Mouse (Mus musculus) stomach, embryonic 15.5 days (tissue): ENCODE results near the gene Igf2bp2. TPM values are rescaled to one million over a fixed set of nuclear protein-coding genes. Genes with fewer than 3 reads are reported as not detected.

Experiments
- ATAC-seq: fragments of 200-750 bp; cut with Nextera tagmentation; 2 replicates; pipeline ENCODE4 v1.8.0; 2017; ENCODE audit warnings: low read depth, moderate number of reproducible peaks, moderate TSS enrichment; ENCODE audit not compliant: insufficient read depth, low FRiP score
- H3K27ac ChIP-seq: fragments of 300-500 bp; sonication (generic); 2 replicates; pipeline ENCODE4 v1.5.1; 2015; ENCODE audit warnings: mild to moderate bottlenecking, inconsistent platforms
- H3K27me3 ChIP-seq: fragments of 300-500 bp; sonication (generic); replicated peaks from 2 replicates; pipeline ENCODE4 v1.6.1; 2015; ENCODE audit warnings: inconsistent platforms
- H3K36me3 ChIP-seq: fragments of 300-500 bp; sonication (generic); 2 replicates; pipeline ENCODE4 v1.6.1; 2015; ENCODE audit warnings: inconsistent platforms
- H3K4me1 ChIP-seq: fragments of 300-500 bp; sonication (generic); 2 replicates; pipeline ENCODE4 v1.6.1; 2015; ENCODE audit warnings: inconsistent platforms
- H3K4me2 ChIP-seq: fragments of 300-500 bp; sonication (generic); 2 replicates; pipeline ENCODE4 v1.6.1; 2015; ENCODE audit warnings: mild to moderate bottlenecking, inconsistent platforms
- H3K4me3 ChIP-seq: fragments of 300-500 bp; sonication (generic); replicated peaks from 2 replicates; pipeline ENCODE4 v1.5.1; 2015; ENCODE audit warnings: inconsistent platforms
- H3K9ac ChIP-seq: fragments of 300-500 bp; sonication (generic); 2 replicates; pipeline ENCODE4 v1.6.1; 2015; ENCODE audit warnings: inconsistent platforms
- H3K9me3 ChIP-seq: fragments of 300-500 bp; sonication (generic); 2 replicates; pipeline ENCODE4 v1.6.1; 2016; ENCODE audit warnings: inconsistent platforms
- WGBS: fragments of 180-500 bp; shearing (Covaris S2); methylation state at CpG from one replicate; pipeline ENCODE4 v1.1.7; 2015; 5-methylcytosine and 5-hydroxymethylcytosine counted together
- polyA plus RNA-seq: library from polyadenylated mRNA; unstranded; fragments of >200 nt; fragmentation: Nextera tagmentation; extraction: Ambion mirVana; gene quantifications from 2 replicates; pipeline ENCODE4 v1.2.1, GENCODE M21; 2015

The Igf2bp2 gene
- 101 and 115 TPM in 2 replicates for polyA plus RNA-seq

GRCm38 (mm10) chr16:22162512-22163455 is at the start of gene Igf2bp2:
Gene Igf2bp2 (minus strand): TSS chr16:22163299.
- Histone ChIP-seq H3K9ac (peak within 1 kb of the TSS; percentile 94), H3K27me3 (no peaks in the 10 kb centered on the region), H3K9me3 (no peaks in the 10 kb centered on the region), H3K4me1 (peaks cover 15% of the 10 kb centered on the region; the same call in 1 of the 2 replicates), H3K27ac (peak within 1 kb of the TSS; percentile 93), H3K4me2 (peak within 1 kb of the TSS; percentile 82), H3K4me3 (peak within 1 kb of the TSS; percentile 99), H3K36me3 (no peaks in the 10 kb centered on the region)
- 0% methylated on average over 95 of the region's 131 CpGs for WGBS
- ATAC-seq = peak; percentile 88

- H3K27me3 ChIP-seq = no peaks in the 10 kb centered on the region
- H3K4me2 ChIP-seq = no peak overlapping the region
- H3K36me3 ChIP-seq = no peaks in the 10 kb centered on the region
- no peak overlapping the region for H3K4me3 ChIP-seq
- H3K9ac ChIP-seq = no peak overlapping the region
- no peak overlapping the region for H3K27ac ChIP-seq
- no peaks in the 10 kb centered on the region for H3K9me3 ChIP-seq
- ATAC-seq = no peak
- H3K4me1 ChIP-seq = no peaks in the 10 kb centered on the region
- 86% methylated on average over 1 of the region's 1 CpGs for WGBS
Observed at GRCm38 (mm10) chr16:22203501-22203900, 40.4 kb upstream of the Igf2bp2 start.

GRCm38 (mm10) chr16:22201858-22202257 is 38.8 kb upstream of the Igf2bp2 start:
- Histone ChIP-seq H3K4me1 (no peaks in the 10 kb centered on the region), H3K4me2 (no peak overlapping the region), H3K9me3 (no peaks in the 10 kb centered on the region), H3K27ac (no peak overlapping the region), H3K27me3 (no peaks in the 10 kb centered on the region), H3K4me3 (no peak overlapping the region), H3K36me3 (no peaks in the 10 kb centered on the region), H3K9ac (no peak overlapping the region)
- no peak for ATAC-seq
- 47% methylated on average over 3 of the region's 3 CpGs for WGBS

GRCm38 (mm10) chr16:22200476-22200875 is 37.4 kb upstream of the Igf2bp2 start:
- no peaks in the 10 kb centered on the region for H3K9me3 ChIP-seq
- no peak overlapping the region for H3K4me2 ChIP-seq
- 67% methylated on average over 1 of the region's 1 CpGs for WGBS
- H3K27me3 ChIP-seq = no peaks in the 10 kb centered on the region
- no peaks in the 10 kb centered on the region for H3K4me1 ChIP-seq
- H3K36me3 ChIP-seq = no peaks in the 10 kb centered on the region
- no peak overlapping the region for H3K9ac ChIP-seq
- no peak overlapping the region for H3K27ac ChIP-seq
- no peak overlapping the region for H3K4me3 ChIP-seq
- no peak for ATAC-seq

GRCm38 (mm10) chr16:22187366-22187765 is 24.3 kb upstream of the Igf2bp2 start:
- no peaks in the 10 kb centered on the region for H3K4me1 ChIP-seq
- no peaks in the 10 kb centered on the region for H3K9me3 ChIP-seq
- H3K36me3 ChIP-seq = no peaks in the 10 kb centered on the region
- no peak overlapping the region for H3K4me2 ChIP-seq
- ATAC-seq = no peak
- no peak overlapping the region for H3K27ac ChIP-seq
- H3K4me3 ChIP-seq = no peak overlapping the region
- 78% methylated on average over 12 of the region's 12 CpGs for WGBS
- H3K9ac ChIP-seq = no peak overlapping the region
- H3K27me3 ChIP-seq = no peaks in the 10 kb centered on the region

- H3K9me3 ChIP-seq = no peaks in the 10 kb centered on the region
- H3K9ac ChIP-seq = no peak overlapping the region
- no peaks in the 10 kb centered on the region for H3K27me3 ChIP-seq
- H3K4me2 ChIP-seq = no peak overlapping the region
- no peaks in the 10 kb centered on the region for H3K36me3 ChIP-seq
- no peaks in the 10 kb centered on the region for H3K4me1 ChIP-seq
- no peak overlapping the region for H3K27ac ChIP-seq
- H3K4me3 ChIP-seq = no peak overlapping the region
- WGBS = 84% methylated on average over 3 of the region's 3 CpGs
- ATAC-seq = no peak
Observed at GRCm38 (mm10) chr16:22185411-22185810, 22.3 kb upstream of the Igf2bp2 start.

- no peaks in the 10 kb centered on the region for H3K36me3 ChIP-seq
- ATAC-seq = no peak
- no peak overlapping the region for H3K4me3 ChIP-seq
Observed at GRCm38 (mm10) chr16:22184113-22184512, 21.0 kb upstream of the Igf2bp2 start.

GRCm38 (mm10) chr16:22182286-22182685 is 19.2 kb upstream of the Igf2bp2 start:
- H3K9me3 ChIP-seq = no peaks in the 10 kb centered on the region
- no peak for ATAC-seq
- WGBS = 81% methylated on average over 4 of the region's 4 CpGs

More at GRCm38 (mm10) chr16:22184113-22184512, 21.0 kb upstream of the Igf2bp2 start:
- Histone ChIP-seq H3K9ac (no peak overlapping the region), H3K4me1 (no peaks in the 10 kb centered on the region), H3K4me2 (no peak overlapping the region), H3K27me3 (no peaks in the 10 kb centered on the region), H3K27ac (no peak overlapping the region), H3K9me3 (no peaks in the 10 kb centered on the region)
- 95% methylated on average over 5 of the region's 5 CpGs for WGBS

GRCm38 (mm10) chr16:22178793-22179192 is 15.7 kb upstream of the Igf2bp2 start:
- H3K9me3 ChIP-seq = no peaks in the 10 kb centered on the region
- 63% methylated on average over 3 of the region's 3 CpGs for whole genome bisulfite sequencing
- no peak overlapping the region for H3K9ac ChIP-seq
- no peak for ATAC-seq
- no peaks in the 10 kb centered on the region for H3K4me1 ChIP-seq
- no peaks in the 10 kb centered on the region for H3K27me3 ChIP-seq
- no peak overlapping the region for H3K4me2 ChIP-seq
- H3K27ac ChIP-seq = no peak overlapping the region
- no peaks in the 10 kb centered on the region for H3K36me3 ChIP-seq
- no peak overlapping the region for H3K4me3 ChIP-seq

More at GRCm38 (mm10) chr16:22182286-22182685, 19.2 kb upstream of the Igf2bp2 start:
- Histone ChIP-seq H3K4me2 (no peak overlapping the region), H3K4me1 (no peaks in the 10 kb centered on the region), H3K36me3 (no peaks in the 10 kb centered on the region), H3K27me3 (no peaks in the 10 kb centered on the region), H3K9ac (no peak overlapping the region), H3K4me3 (no peak overlapping the region), H3K27ac (no peak overlapping the region)

GRCm38 (mm10) chr16:22177999-22178398 is 14.9 kb upstream of the Igf2bp2 start:
- no peaks in the 10 kb centered on the region for H3K36me3 ChIP-seq
- no peaks in the 10 kb centered on the region for H3K9me3 ChIP-seq
- no peak for ATAC-seq
- no peak overlapping the region for H3K9ac ChIP-seq
- H3K27ac ChIP-seq = no peak overlapping the region
- no peak overlapping the region for H3K4me2 ChIP-seq
- no peaks in the 10 kb centered on the region for H3K27me3 ChIP-seq
- WGBS = 69% methylated on average over 2 of the region's 2 CpGs
- no peak overlapping the region for H3K4me3 ChIP-seq
- H3K4me1 ChIP-seq = no peaks in the 10 kb centered on the region

- no peak overlapping the region for H3K27ac ChIP-seq
- H3K9me3 ChIP-seq = no peaks in the 10 kb centered on the region
- no peaks in the 10 kb centered on the region for H3K27me3 ChIP-seq
- no peak overlapping the region for H3K4me2 ChIP-seq
- ATAC-seq = no peak
- no peak overlapping the region for H3K4me3 ChIP-seq
- H3K36me3 ChIP-seq = no peaks in the 10 kb centered on the region
- H3K9ac ChIP-seq = no peak overlapping the region
- H3K4me1 ChIP-seq = 0 out of 2 replicates have a peak, but pooled peaks cover 7% of the 10 kb centered on the region
- WGBS = 86% methylated on average over 8 of the region's 8 CpGs
Observed at GRCm38 (mm10) chr16:22168731-22169130, 5.6 kb upstream of the Igf2bp2 start.

GRCm38 (mm10) chr16:22165556-22165955 is 2.5 kb upstream of the Igf2bp2 start:
- no peak overlapping the region for H3K4me3 ChIP-seq

More at GRCm38 (mm10) chr16:22165556-22165955, 2.5 kb upstream of the Igf2bp2 start:
- WGBS = 88% methylated on average over 5 of the region's 5 CpGs
- Histone ChIP-seq H3K4me1 (0 out of 2 replicates have a peak, but pooled peaks cover 10% of the 10 kb centered on the region), H3K27ac (no peak overlapping the region), H3K27me3 (no peaks in the 10 kb centered on the region), H3K9me3 (no peaks in the 10 kb centered on the region), H3K36me3 (no peaks in the 10 kb centered on the region), H3K9ac (no peak overlapping the region), H3K4me2 (no peak overlapping the region)
- ATAC-seq = no peak
